Mouse (Mus musculus) left cerebral cortex, adult 2 months (tissue): Measurements from ENCODE around the gene Add1. TPM values are rescaled to one million over a fixed set of nuclear protein-coding genes. Genes with fewer than 3 reads are reported as not detected.
"Not testable (repeated sequence)": the region's sequence is repeated elsewhere in the genome, so short reads cannot be mapped to it uniquely, and the experiment has no call there.

Source experiments
- DNase-seq, 2 experiments: peaks; one replicate each; pipeline ENCODE4 v3.0.0; 2021 to 2022; ENCODE audit warnings: low spot score in 2 of 2, mixed read lengths in 1 of 2; ENCODE audit errors: extremely low spot score in 1 of 2
- H3K27ac ChIP-seq: fragments of 200-600 bp; 2 replicates; pipeline ENCODE4 v1.8.1; 2022
- H3K4me3 ChIP-seq: fragments of 200-600 bp; 2 replicates; pipeline ENCODE4 v1.8.1; 2022
- CTCF ChIP-seq: fragments of 200-600 bp; IDR thresholded peaks from 2 replicates; pipeline ENCODE4 v1.8.1; 2022; ENCODE audit warnings: antibody characterized with exemption, mild to moderate bottlenecking, moderate library complexity
- intact Hi-C: fragments of 180-260 bp; cut with DNase I; formaldehyde crosslinking; loops from one replicate; pipeline ENCODE4 v1.15.1; 2025
- total RNA-seq, 2 experiments: library from RNA; stranded (reverse); gene quantifications; 2 replicates each; pipeline ENCODE4 v1.2.3; 2021

The Add1 gene
- total RNA-seq, 2 experiments from 2014 or later = 409 to 413 TPM

DNA sequence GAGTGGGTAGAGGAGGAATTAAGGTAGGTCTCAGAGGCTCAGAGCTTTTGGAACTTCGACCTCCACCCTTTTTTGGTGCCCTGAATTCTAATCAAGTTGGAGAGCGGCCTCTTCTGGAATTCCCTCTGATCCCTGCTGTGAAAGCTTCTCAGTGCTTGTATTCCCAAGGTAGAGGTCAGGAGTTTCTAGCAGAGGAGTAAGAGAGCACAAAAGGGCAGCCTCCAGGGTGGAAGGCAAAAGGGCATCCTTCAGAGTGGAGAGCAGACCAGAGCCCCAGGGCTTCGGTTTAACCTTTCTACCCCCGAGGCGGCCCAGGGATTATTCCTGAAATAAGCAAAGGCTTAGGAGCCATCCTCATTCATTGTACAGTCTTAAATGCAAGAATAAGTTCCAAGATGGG, 16.6 kb downstream of the Add1 start:
- no peak overlapping the region; the same call in 1 of the 2 replicates for H3K27ac ChIP-seq
- no peak for TF ChIP-seq CTCF
- DNase-seq = no peak
- intact Hi-C loops = no loop called here
- H3K4me3 ChIP-seq = no peak overlapping the region

DNA sequence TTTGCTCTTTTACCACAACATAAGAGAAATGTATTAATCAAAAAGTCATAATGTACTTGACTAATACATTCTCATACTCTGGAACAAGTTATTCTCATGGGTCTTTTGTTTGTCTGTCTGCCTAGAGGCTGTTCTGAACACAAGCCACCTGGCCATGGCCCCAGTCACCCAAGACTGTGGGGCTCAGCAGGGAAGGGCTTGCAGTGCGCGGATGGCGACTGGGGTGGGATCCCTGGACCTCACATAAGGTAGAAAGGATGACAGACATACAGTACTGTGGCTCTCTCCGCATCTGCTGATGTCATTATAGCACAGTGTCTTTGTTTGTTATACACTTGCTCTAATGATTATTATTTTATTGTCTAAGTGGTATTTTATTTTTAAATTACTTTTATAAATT, 17.2 kb downstream of the Add1 start:
- H3K27ac ChIP-seq = peak overlapping the region; percentile 53
- no peak for DNase-seq
- TF ChIP-seq CTCF = no peak
- no peak overlapping the region for H3K4me3 ChIP-seq
- intact Hi-C loops = no loop called here

DNA sequence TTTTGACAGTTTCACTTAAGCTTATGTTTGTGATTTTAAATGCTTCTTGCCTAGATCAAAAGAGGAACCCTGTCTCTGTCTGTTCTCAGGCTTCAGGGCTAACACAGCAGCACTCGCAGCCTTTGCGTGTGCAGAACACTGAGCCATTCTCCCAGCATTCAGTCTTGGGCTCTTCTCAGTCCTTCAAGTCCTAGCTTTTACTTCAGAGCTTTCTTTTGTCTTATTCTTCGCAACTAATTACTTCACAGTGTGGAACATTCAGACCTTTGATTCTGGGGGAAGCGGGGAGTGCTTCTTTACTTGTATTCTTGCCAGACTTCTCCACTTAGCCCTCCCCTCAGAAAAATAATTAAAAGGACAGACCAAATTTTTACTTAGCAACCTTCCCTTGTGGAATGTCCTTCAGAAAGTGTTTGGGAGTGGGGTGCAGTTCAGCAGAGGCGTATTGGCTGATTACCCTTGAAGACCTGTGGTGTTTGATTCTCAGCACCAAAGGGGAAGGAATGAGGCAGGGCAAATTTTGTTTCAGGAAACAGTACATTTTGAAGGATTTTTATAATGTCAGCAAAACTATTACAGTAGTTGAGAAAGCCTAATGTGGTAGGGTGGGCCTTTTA, 18.0 kb downstream of the Add1 start:
- no peak for DNase-seq
- H3K27ac ChIP-seq = peak overlapping the region; percentile 53
- no peak overlapping the region for H3K4me3 ChIP-seq
- TF ChIP-seq CTCF = no peak
- intact Hi-C loops = no loop called here

- H3K4me3 ChIP-seq, DNase-seq, intact Hi-C loops, H3K27ac ChIP-seq: not testable (repeated sequence)
Measured at GRCm38 (mm10) chr5:34592224-34592623, 18.8 kb downstream of the Add1 start.

DNA sequence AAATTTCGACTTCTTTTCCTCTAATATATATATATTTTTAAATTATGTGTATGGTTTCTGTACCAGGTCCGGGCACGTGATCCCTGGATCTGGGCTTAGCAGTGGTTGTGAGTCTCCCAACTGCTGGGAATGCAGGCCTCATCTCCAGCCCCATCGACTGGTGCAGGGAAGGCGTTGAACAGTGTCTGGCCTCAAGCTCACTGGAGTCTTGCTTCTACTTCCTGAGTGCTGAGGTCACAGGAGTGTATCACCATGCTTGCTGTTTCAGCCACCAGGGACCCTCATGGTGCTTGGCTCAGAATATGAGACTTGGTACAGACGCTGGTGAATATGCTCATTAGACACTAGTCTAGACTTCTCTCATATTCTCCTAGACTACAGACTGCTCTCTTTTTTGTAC, 19.2 kb downstream of the Add1 start:
- intact Hi-C loops = no loop called here
- no peak for DNase-seq

GRCm38 (mm10) chr5:34593202-34593727, 19.8 kb downstream of the Add1 start:
- Histone ChIP-seq H3K27ac (no peak overlapping the region), H3K4me3 (no peak overlapping the region)
- DNase-seq = no peak
- intact Hi-C loops = no loop called here
- no peak for TF ChIP-seq CTCF

More for the DNA sequence above, 19.2 kb downstream of the Add1 start:
- Histone ChIP-seq H3K4me3 (no peak overlapping the region), H3K27ac (no peak overlapping the region; the same call in 1 of the 2 replicates)
- TF ChIP-seq CTCF = no peak

GRCm38 (mm10) chr5:34604576-34604975, 31.1 kb downstream of the Add1 start:
- no peak overlapping the region for H3K4me3 ChIP-seq
- H3K27ac ChIP-seq = no peak overlapping the region
- DNase-seq = no peak
- no peak for TF ChIP-seq CTCF
- intact Hi-C loops = no loop called here

DNA sequence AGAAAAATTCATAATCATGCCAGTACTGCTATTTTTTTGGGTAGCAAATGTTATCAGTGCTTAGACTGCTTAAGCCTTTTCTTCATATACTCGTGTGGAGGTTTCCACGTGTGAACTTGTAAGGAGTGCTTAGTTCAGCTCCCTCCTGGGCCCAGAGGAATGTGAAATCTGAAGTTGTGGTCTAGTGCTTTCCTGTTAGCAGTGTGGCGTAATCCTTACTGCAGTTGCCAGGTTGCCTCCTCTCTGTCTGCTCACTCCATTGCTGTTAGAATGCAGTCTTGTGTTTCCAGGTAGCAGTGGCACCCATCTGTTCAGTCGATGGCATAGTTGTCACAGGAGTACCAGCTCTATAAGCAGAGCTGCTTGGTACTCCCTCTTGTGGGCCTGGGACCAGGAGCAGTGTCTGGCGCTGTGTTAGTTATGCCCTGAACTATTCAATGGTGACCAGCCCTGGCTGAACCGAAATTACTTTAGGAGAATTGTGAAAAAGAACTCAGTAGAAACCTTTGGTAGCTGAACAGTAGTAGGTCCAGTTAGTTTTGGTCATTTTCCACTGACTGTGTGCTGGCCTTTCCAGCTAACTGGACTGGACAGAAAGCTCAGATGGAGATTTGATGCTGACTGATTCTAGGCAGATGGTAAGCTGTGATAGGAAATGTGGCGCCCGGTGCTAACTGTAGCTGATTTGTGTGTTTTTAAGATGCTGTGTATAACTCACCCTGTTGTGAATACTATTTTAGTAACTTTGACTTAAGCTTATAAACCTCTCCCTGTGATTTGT, 33.8 kb downstream of the Add1 start:
- DNase-seq = no peak
- intact Hi-C loops = no loop called here
- Histone ChIP-seq H3K27ac (no peak overlapping the region), H3K4me3 (no peak overlapping the region)
- TF ChIP-seq CTCF = no peak; the same call in none of the 2 replicates

GRCm38 (mm10) chr5:34608226-34608625, 34.8 kb downstream of the Add1 start:
- DNase-seq = no peak
- intact Hi-C loops = no loop called here
- Histone ChIP-seq H3K4me3 (no peak overlapping the region), H3K27ac (no peak overlapping the region)
- TF ChIP-seq CTCF = no peak

DNA sequence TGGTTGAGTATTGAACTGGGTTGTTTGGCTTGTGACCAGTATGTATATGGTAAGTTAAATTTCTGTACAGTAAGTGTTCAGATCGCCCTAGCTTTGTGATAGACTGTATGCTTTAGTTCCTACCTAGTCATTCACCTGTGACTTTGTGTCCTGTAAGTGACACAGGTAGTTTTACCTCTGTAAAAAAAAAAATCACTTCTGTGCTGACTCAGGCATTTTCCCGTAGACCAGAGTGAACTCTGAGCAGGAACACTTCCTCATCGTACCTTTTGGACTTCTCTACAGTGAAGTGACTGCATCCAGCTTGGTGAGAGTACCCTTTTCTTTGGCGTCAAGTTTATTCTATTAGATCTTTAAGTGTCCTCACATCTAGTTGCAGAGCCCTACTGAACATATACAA, 36.5 kb downstream of the Add1 start:
- no peak for DNase-seq
- intact Hi-C loops = no loop called here
- TF ChIP-seq CTCF = no peak
- no peak overlapping the region for H3K4me3 ChIP-seq
- no peak overlapping the region for H3K27ac ChIP-seq

- no peak for DNase-seq
- Histone ChIP-seq H3K27ac (no peak overlapping the region), H3K4me3 (no peak overlapping the region)
- no peak for TF ChIP-seq CTCF
- intact Hi-C loops = no loop called here
Measured at GRCm38 (mm10) chr5:34632996-34633395, 59.5 kb downstream of the Add1 start.

DNA sequence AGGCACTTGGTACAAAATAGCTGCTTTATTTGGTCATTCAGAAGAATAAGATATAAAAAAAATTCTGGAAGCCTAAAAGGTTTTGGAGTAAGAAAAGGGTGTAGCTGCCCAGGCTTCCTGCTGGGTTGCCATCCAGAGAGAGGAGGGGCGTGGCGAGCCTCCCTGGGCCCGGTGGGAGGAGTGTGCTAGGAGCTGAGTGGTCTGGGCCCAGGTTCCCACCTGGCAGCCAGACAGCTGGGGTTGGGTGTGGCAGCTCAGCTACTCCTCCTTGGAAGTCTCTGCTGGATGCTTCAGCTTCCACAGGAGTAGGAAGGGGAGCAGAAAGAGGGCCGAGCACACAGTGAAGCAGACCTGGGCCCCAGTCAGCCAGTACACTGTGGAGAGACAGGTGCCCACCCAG, 60.2 kb downstream of the Add1 start:
- TF ChIP-seq CTCF = no peak
- Histone ChIP-seq H3K27ac (no peak overlapping the region), H3K4me3 (no peak overlapping the region)
- no peak for DNase-seq
- intact Hi-C loops = no loop called here
